Mouse (Mus musculus) kidney, adult 2 months (tissue): ENCODE measurements around the gene Eml3. TPM values are rescaled to one million over a fixed set of nuclear protein-coding genes. Genes with fewer than 3 reads are reported as not detected.
A peak's percentile ranks its signal among the peaks of the same experiment; 100 is the strongest.

ENCODE experiments used
- DNase-seq: peaks from one replicate; pipeline ENCODE4 v3.0.0; 2021
- H3K27ac ChIP-seq: fragments of 200-500 bp; 2 replicates; pipeline ENCODE4 v1.5.1; 2012; ENCODE audit warnings: low read depth, low read length, control low read depth, inconsistent platforms; ENCODE audit not compliant: insufficient read depth
- H3K27me3 ChIP-seq: fragments of 200-500 bp; replicated peaks from 2 replicates; pipeline ENCODE4 v1.6.1; 2012; ENCODE audit warnings: mild to moderate bottlenecking, moderate library complexity, low read length, inconsistent platforms; ENCODE audit not compliant: control insufficient read depth, insufficient read depth
- H3K36me3 ChIP-seq: fragments of 200-500 bp; 2 replicates; pipeline ENCODE4 v1.6.1; 2012; ENCODE audit warnings: mild to moderate bottlenecking, moderate library complexity, low read length, inconsistent platforms; ENCODE audit not compliant: control insufficient read depth, insufficient read depth
- H3K4me1 ChIP-seq: fragments of 200-500 bp; 2 replicates; pipeline ENCODE4 v1.6.1; 2011; ENCODE audit warnings: low read length; ENCODE audit not compliant: control insufficient read depth, insufficient read depth
- H3K4me3 ChIP-seq: fragments of 200-500 bp; 2 replicates; pipeline ENCODE4 v1.5.1; 2011; ENCODE audit warnings: mild to moderate bottlenecking, low read depth, low read length, control low read depth; ENCODE audit not compliant: insufficient read depth
- CTCF ChIP-seq: fragments of 200-500 bp; conservative IDR thresholded peaks from 2 replicates; pipeline ENCODE4 v1.5.1; 2011; ENCODE audit warnings: low read depth, mild to moderate bottlenecking, control low read depth, low read length, moderate library complexity, mixed read lengths; ENCODE audit not compliant: insufficient read depth, insufficient read length
- POLR2A ChIP-seq: fragments of 200-500 bp; IDR thresholded peaks from one replicate; pipeline ENCODE4 v1.6.1; 2011; ENCODE audit warnings: low read depth, low read length, control low read depth
- WGBS: fragments of 180-500 bp; shearing (Covaris S2); methylation state at CpG from one replicate; pipeline ENCODE4 v1.1.7; 2018; 5-methylcytosine and 5-hydroxymethylcytosine counted together
- polyA plus RNA-seq: library from polyadenylated mRNA; depleted of rRNA; stranded (reverse); fragments of >200 nt; gene quantifications from 2 replicates; pipeline ENCODE4 v1.2.3, GENCODE M21; 2012

Eml3 gene
- polyA plus RNA-seq, 1 experiment = 35.7 TPM

DNA sequence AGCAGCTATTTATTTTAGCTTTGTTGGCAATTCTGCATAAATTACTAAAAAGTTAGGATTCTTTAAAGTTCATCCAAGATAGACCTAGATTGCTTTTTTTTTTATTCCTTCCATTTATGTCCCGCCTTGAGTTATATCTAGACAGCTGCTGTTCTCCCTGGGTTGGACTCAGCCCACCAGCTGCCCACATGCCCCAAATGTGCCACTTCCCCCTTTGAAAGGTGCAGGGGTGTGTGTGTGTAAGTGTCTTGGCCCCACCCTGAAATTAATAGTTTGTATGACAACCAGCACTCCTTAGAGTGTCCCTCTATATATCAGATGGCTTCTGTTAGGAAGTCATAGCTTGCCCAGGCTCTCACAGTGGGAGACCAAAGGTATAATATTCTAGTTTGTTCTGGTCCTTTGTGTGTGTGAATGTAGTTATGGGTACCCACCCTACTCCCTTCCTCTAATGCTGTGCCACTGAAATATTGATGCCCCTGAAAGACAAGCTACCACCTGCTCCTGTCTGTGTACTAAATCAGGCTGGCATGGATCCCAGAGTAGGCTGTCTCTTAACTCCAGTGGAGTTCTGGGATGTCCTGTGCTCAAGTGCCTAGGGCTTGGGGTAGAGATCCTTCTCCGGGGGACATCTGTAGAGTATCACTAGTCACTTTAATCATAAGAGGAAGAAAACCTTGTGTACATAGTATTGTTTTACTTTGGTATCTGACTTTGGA lies 52.3 kb downstream of the Eml3 start:
- DNase-seq = no peak

DNA sequence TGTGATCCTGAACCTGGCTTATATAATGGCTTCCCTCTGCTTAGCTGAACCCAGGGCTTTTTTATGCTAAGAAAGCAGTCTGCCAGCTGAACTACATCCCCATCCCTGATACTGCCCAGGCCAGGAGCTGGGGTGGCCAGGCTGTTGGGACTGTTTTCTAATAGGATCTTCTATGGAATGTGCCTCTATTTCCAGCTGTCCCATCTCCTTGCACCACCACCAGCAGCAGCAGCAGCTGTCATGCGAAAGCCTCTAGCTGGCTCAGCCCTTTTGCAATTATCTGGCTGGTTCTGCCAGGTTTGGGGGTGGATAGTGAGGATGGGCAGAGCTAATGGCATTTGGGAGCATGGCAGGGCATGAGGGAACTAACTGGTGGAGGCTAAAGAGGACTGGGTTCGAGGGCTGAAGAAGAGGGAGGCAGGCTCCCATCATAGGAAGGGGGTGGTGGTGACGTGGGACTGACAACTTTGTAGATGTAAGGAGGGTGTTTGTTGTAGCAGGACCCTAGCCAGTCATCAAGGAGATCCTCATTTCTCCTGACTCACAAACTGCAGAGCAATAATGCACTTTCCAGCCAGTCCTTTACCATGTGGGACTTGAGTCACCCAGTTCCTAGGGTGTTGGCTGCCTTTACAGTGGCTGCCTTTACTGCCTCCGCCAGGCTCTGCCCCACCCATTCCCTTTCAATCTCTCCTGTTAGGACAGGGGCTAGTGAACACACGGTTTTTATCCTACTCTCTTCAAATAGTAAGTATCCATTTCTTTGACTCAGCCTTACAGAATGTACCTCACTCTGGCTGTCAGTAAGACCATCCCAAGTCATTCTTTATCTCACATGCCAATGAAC lies 53.2 kb downstream of the Eml3 start:
- no peak for TF ChIP-seq POLR2A
- no peak for TF ChIP-seq CTCF
- no peaks in the 10 kb centered on the region for H3K27me3 ChIP-seq
- DNase-seq = no peak
- WGBS = 71% methylated on average over 5 of the region's 5 CpGs
- no peaks in the 10 kb centered on the region; the same call in 1 of the 2 replicates for H3K36me3 ChIP-seq
- peaks cover 2% of the 10 kb centered on the region; the same call in 1 of the 2 replicates for H3K4me1 ChIP-seq
- H3K4me3 ChIP-seq = no peak overlapping the region
- no peak overlapping the region for H3K27ac ChIP-seq

More for the DNA sequence above, 52.3 kb downstream of the Eml3 start:
- WGBS = 72% methylated on average over 2 of the region's 2 CpGs
- Histone ChIP-seq H3K27me3 (no peaks in the 10 kb centered on the region), H3K27ac (no peak overlapping the region), H3K36me3 (no peaks in the 10 kb centered on the region; the same call in 1 of the 2 replicates), H3K4me1 (peaks cover 2% of the 10 kb centered on the region; the same call in 1 of the 2 replicates), H3K4me3 (no peak overlapping the region)
- TF ChIP-seq CTCF (no peak), POLR2A (no peak)

DNA sequence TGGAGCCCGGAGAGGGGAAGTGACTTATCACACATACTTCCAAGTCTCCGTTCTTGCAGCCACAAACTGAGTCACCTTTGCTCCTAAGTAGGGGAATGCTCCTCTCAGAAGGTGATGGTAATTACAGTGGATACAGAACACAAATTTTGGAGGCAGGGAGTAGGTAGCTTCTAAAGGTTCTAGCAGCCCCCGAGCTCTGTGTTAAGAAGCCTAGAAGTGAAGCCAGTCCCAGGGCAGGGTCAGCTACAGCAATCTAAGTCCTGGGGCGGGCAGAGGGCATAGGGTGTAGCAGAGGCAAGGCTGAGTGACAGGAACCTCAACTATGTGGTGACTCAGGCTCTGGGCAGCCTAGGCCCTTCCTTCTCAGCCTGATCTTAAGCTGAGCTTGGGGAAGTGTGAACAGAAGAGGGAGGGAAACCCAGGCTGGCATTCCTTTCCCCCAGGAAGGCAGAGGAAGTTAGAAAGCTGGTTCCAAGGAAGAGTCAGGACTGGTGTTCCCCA lies 53.8 kb downstream of the Eml3 start:
- Histone ChIP-seq H3K36me3 (no peaks in the 10 kb centered on the region; the same call in 1 of the 2 replicates), H3K4me1 (peaks cover 2% of the 10 kb centered on the region; the same call in 1 of the 2 replicates), H3K27ac (peak overlapping the region; percentile 17; the same call in 1 of the 2 replicates), H3K4me3 (no peak overlapping the region), H3K27me3 (no peaks in the 10 kb centered on the region)
- no peak for DNase-seq
- 42% methylated on average over 4 of the region's 4 CpGs for WGBS
- TF ChIP-seq CTCF = no peak
- TF ChIP-seq POLR2A = no peak

DNA sequence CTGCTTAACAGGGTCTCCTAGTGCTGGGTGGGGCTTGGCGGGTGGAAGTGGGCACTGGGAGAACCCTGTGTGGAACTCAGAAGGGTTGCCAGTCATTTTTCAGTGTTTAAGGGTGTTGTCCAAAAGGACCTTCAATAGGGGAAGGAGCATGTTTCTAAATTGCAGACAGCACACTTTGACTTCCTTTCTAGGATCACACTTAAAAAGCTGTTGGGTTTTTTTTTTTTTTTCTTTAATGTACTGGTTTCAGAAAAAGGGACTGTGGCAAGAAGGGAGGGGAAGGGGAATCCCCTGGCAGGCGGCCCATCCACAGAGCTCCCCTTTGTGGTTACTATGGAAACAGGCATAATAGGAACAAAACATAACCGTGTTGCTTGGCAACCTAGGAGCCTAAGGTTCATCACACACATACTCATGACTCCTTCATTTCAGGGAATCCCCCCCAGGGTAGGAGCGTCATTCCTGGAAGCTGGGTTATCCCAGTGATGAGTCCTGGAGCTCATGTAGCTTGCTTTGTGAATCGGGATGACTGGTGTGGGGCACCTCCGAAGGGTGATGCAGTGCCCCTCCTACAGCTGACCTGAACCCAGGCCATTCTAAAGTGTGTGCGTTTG lies 55.0 kb downstream of the Eml3 start:
- H3K36me3 ChIP-seq = no peaks in the 10 kb centered on the region
- H3K27ac ChIP-seq = no peak overlapping the region
- H3K27me3 ChIP-seq = no peaks in the 10 kb centered on the region
- no peak for TF ChIP-seq CTCF
- no peak for TF ChIP-seq POLR2A
- no peak overlapping the region for H3K4me3 ChIP-seq
- DNase-seq = peak; percentile 63
- WGBS = 34% methylated on average over 7 of the region's 7 CpGs
- peaks cover 4% of the 10 kb centered on the region; the same call in 1 of the 2 replicates for H3K4me1 ChIP-seq

DNA sequence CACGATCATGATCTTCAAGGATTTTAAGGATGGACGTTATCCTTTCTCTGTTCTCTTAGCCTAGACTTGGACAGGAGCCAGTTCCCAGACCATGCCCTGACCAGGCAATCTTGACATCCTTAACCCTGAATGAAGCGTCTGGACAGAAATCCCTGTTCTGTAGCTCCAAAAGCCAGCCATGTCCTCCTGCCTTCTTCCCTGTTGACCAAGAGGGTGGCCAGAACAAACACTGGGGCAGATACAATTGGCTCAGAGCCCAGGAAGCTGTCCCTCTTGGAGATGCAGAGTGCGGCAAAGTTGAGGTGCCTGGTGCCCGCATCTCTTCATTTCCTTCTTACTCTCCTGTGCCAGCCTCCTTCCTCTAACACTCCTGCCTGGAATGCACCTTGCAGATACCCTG lies 56.5 kb downstream of the Eml3 start:
- TF ChIP-seq POLR2A (no peak), CTCF (no peak)
- Histone ChIP-seq H3K27ac (no peak overlapping the region), H3K27me3 (no peaks in the 10 kb centered on the region), H3K4me1 (peaks cover 4% of the 10 kb centered on the region; the same call in 1 of the 2 replicates), H3K4me3 (no peak overlapping the region), H3K36me3 (no peaks in the 10 kb centered on the region)
- 51% methylated on average over 5 of the region's 5 CpGs for WGBS
- peak; percentile 39 for DNase-seq

DNA sequence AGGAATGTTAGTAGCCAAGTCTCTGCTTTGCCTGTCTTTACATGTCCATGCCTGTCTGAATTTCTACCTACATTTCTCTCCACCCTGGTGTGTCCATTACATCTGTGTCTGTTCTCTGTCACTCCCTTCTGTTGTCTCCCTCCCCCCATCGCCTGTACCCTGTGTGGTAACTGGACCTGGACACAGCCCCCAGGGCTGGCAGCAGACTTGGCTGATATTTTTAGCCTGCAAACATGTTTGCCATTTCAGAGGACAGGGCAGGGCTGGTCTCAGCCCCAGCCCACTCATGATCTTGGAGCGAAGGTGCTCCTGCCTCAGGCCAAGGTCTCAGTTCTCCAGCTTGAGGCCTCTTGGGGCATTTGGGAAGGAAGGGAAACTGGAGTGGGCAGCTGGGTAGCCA lies 58.5 kb downstream of the Eml3 start:
- Histone ChIP-seq H3K4me3 (no peak overlapping the region), H3K27me3 (no peaks in the 10 kb centered on the region), H3K4me1 (peaks cover 17% of the 10 kb centered on the region; the same call in 1 of the 2 replicates), H3K27ac (no peak overlapping the region), H3K36me3 (no peaks in the 10 kb centered on the region)
- TF ChIP-seq POLR2A (no peak), CTCF (no peak)
- no peak for DNase-seq
- 75% methylated on average over 2 of the region's 2 CpGs for WGBS
